Mouse (Mus musculus) stomach, postnatal 0 days (tissue): ENCODE results near the gene Card9.

Experiments
- CTCF ChIP-seq: IDR thresholded peaks from 2 replicates; pipeline ENCODE4 v1.5.1; 2016; ENCODE audit warnings: antibody characterized with exemption, low read depth, mild to moderate bottlenecking, moderate library complexity
- EP300 ChIP-seq: optimal IDR thresholded peaks from 2 replicates; pipeline ENCODE3; 2016; ENCODE audit warnings: antibody characterized with exemption

GRCm38 (mm10) chr2:26304711-26305110 is 56.0 kb downstream of the Card9 start:
- TF ChIP-seq CTCF (no peak), EP300 (no peak)
